Mouse (Mus musculus): ENCODE data around the gene Bcam. TPM values are rescaled to one million over a fixed set of nuclear protein-coding genes. Genes with fewer than 3 reads are reported as not detected.

The Bcam gene
- polyA plus RNA-seq, 1 experiment from 2014 or later = 59.7 TPM

- Histone ChIP-seq H3K27me3 (peaks cover 36% of the 10 kb centered on the region), H3K36me3 (peaks cover 10% of the 10 kb centered on the region; the same call in 1 of the 2 replicates), H3K4me3 (replicated peaks) (peak overlapping the region; percentile 50), H3K9ac (replicated peaks) (peak overlapping the region; percentile 71; the same call in 1 of the 2 replicates), H3K4me1 (replicated peaks) (peaks cover 32% of the 10 kb centered on the region), H3K4me2 (peak overlapping the region; percentile 82), H3K9me3 (no peaks in the 10 kb centered on the region), H3K27ac (no peak overlapping the region; the same call in 1 of the 2 replicates)
- WGBS = 20% methylated on average over 4 of the region's 4 CpGs
- ATAC-seq (ENCODE audit: insufficient number of reproducible peaks, insufficient read depth, low FRiP score, low TSS enrichment, low read depth) = no peak
Observed at GRCm38 (mm10) chr7:19769001-19769400, 1.8 kb downstream of the Bcam start.

- Histone ChIP-seq H3K9ac (replicated peaks) (no peak overlapping the region), H3K4me3 (replicated peaks) (no peak overlapping the region), H3K4me1 (replicated peaks) (peaks cover 32% of the 10 kb centered on the region), H3K4me2 (peak overlapping the region; percentile 82), H3K27me3 (peaks cover 36% of the 10 kb centered on the region), H3K27ac (no peak overlapping the region), H3K36me3 (peaks cover 15% of the 10 kb centered on the region; the same call in 1 of the 2 replicates), H3K9me3 (no peaks in the 10 kb centered on the region)
- 76% methylated on average over 14 of the region's 14 CpGs for WGBS
- no peak for ATAC-seq (ENCODE audit: insufficient number of reproducible peaks, insufficient read depth, low FRiP score, low TSS enrichment, low read depth)
Observed at GRCm38 (mm10) chr7:19768251-19768650, 2.6 kb downstream of the Bcam start.

GRCm38 (mm10) chr7:19764581-19764980, 6.2 kb downstream of the Bcam start:
- Histone ChIP-seq H3K9me3 (no peaks in the 10 kb centered on the region), H3K4me2 (no peak overlapping the region), H3K27ac (no peak overlapping the region), H3K27me3 (peaks cover 14% of the 10 kb centered on the region), H3K4me3 (replicated peaks) (no peak overlapping the region), H3K9ac (replicated peaks) (no peak overlapping the region), H3K4me1 (replicated peaks) (peaks cover 12% of the 10 kb centered on the region), H3K36me3 (peaks cover 15% of the 10 kb centered on the region; the same call in 1 of the 2 replicates)
- ATAC-seq (ENCODE audit: insufficient number of reproducible peaks, insufficient read depth, low FRiP score, low TSS enrichment, low read depth) = no peak
- 88% methylated on average over 9 of the region's 9 CpGs for WGBS

GRCm38 (mm10) chr7:19763829-19764477, 6.9 kb downstream of the Bcam start:
- Histone ChIP-seq H3K27me3 (peaks cover 8% of the 10 kb centered on the region), H3K4me1 (replicated peaks) (peaks cover 5% of the 10 kb centered on the region), H3K4me3 (replicated peaks) (no peak overlapping the region), H3K36me3 (peaks cover 15% of the 10 kb centered on the region; the same call in 1 of the 2 replicates), H3K9ac (replicated peaks) (no peak overlapping the region), H3K9me3 (no peaks in the 10 kb centered on the region), H3K4me2 (no peak overlapping the region), H3K27ac (no peak overlapping the region)
- no peak for ATAC-seq (ENCODE audit: insufficient number of reproducible peaks, insufficient read depth, low FRiP score, low TSS enrichment, low read depth)
- WGBS = 84% methylated on average over 13 of the region's 13 CpGs

GRCm38 (mm10) chr7:19762283-19762682, 8.5 kb downstream of the Bcam start:
- H3K4me3 ChIP-seq (replicated peaks) = no peak overlapping the region
- H3K4me1 ChIP-seq (replicated peaks) = no peaks in the 10 kb centered on the region
- H3K27ac ChIP-seq = no peak overlapping the region
- no peak for ATAC-seq (ENCODE audit: insufficient number of reproducible peaks, insufficient read depth, low FRiP score, low TSS enrichment, low read depth)
- 79% methylated on average over 11 of the region's 11 CpGs for WGBS
- peaks cover 22% of the 10 kb centered on the region; the same call in 1 of the 2 replicates for H3K36me3 ChIP-seq
- H3K9ac ChIP-seq (replicated peaks) = no peak overlapping the region
- H3K27me3 ChIP-seq = no peaks in the 10 kb centered on the region; the same call in 1 of the 2 replicates
- no peak overlapping the region for H3K4me2 ChIP-seq
- H3K9me3 ChIP-seq = no peaks in the 10 kb centered on the region

- Histone ChIP-seq H3K27ac (no peak overlapping the region), H3K9me3 (no peaks in the 10 kb centered on the region), H3K36me3 (peaks cover 22% of the 10 kb centered on the region), H3K4me1 (replicated peaks) (0 out of 2 replicates have a peak, but pooled peaks cover 8% of the 10 kb centered on the region), H3K4me3 (replicated peaks) (no peak overlapping the region), H3K4me2 (no peak overlapping the region), H3K9ac (replicated peaks) (no peak overlapping the region), H3K27me3 (no peaks in the 10 kb centered on the region)
- no peak for ATAC-seq (ENCODE audit: insufficient number of reproducible peaks, insufficient read depth, low FRiP score, low TSS enrichment, low read depth)
- 89% methylated on average over 13 of the region's 13 CpGs for WGBS
Observed at GRCm38 (mm10) chr7:19760021-19760420, 10.8 kb downstream of the Bcam start.

- H3K4me2 ChIP-seq = no peak overlapping the region
- ATAC-seq (ENCODE audit: insufficient number of reproducible peaks, insufficient read depth, low FRiP score, low TSS enrichment, low read depth) = no peak
- H3K4me1 ChIP-seq (replicated peaks) = 0 out of 2 replicates have a peak, but pooled peaks cover 8% of the 10 kb centered on the region
- H3K27me3 ChIP-seq = no peaks in the 10 kb centered on the region
- no peaks in the 10 kb centered on the region for H3K9me3 ChIP-seq
- WGBS = 89% methylated on average over 13 of the region's 13 CpGs
- H3K9ac ChIP-seq (replicated peaks) = no peak overlapping the region
- peaks cover 12% of the 10 kb centered on the region for H3K36me3 ChIP-seq
- no peak overlapping the region for H3K4me3 ChIP-seq (replicated peaks)
- H3K27ac ChIP-seq = no peak overlapping the region
Observed at GRCm38 (mm10) chr7:19758623-19759022, 12.2 kb downstream of the Bcam start.

GRCm38 (mm10) chr7:19755851-19756786, 14.7 kb downstream of the Bcam start:
- Histone ChIP-seq H3K27ac (no peak overlapping the region), H3K4me1 (replicated peaks) (0 out of 2 replicates have a peak, but pooled peaks cover 8% of the 10 kb centered on the region), H3K9ac (replicated peaks) (0 out of 2 replicates have a peak overlapping the region, but pooled peaks have one; percentile 23), H3K9me3 (no peaks in the 10 kb centered on the region), H3K27me3 (no peaks in the 10 kb centered on the region), H3K4me2 (no peak overlapping the region), H3K4me3 (replicated peaks) (no peak overlapping the region), H3K36me3 (peaks cover 11% of the 10 kb centered on the region; the same call in 1 of the 2 replicates)
- WGBS = 76% methylated on average over 23 of the region's 24 CpGs
- no peak for ATAC-seq (ENCODE audit: insufficient number of reproducible peaks, insufficient read depth, low FRiP score, low TSS enrichment, low read depth)

- ATAC-seq (ENCODE audit: insufficient number of reproducible peaks, insufficient read depth, low FRiP score, low TSS enrichment, low read depth) = no peak
- Histone ChIP-seq H3K27me3 (no peaks in the 10 kb centered on the region), H3K4me2 (no peak overlapping the region), H3K36me3 (peaks cover 11% of the 10 kb centered on the region; the same call in 1 of the 2 replicates), H3K9ac (replicated peaks) (no peak overlapping the region), H3K4me3 (replicated peaks) (no peak overlapping the region), H3K27ac (no peak overlapping the region), H3K9me3 (no peaks in the 10 kb centered on the region), H3K4me1 (replicated peaks) (peaks cover 14% of the 10 kb centered on the region)
- 93% methylated on average over 2 of the region's 2 CpGs for WGBS
Observed at GRCm38 (mm10) chr7:19755008-19755407, 15.8 kb downstream of the Bcam start.

- H3K4me2 ChIP-seq = no peak overlapping the region
- no peak overlapping the region for H3K27ac ChIP-seq
- no peaks in the 10 kb centered on the region for H3K27me3 ChIP-seq
- peaks cover 11% of the 10 kb centered on the region; the same call in 1 of the 2 replicates for H3K36me3 ChIP-seq
- no peak for ATAC-seq (ENCODE audit: insufficient number of reproducible peaks, insufficient read depth, low FRiP score, low TSS enrichment, low read depth)
- no peaks in the 10 kb centered on the region for H3K9me3 ChIP-seq
- no peak overlapping the region for H3K4me3 ChIP-seq (replicated peaks)
- no peak overlapping the region for H3K9ac ChIP-seq (replicated peaks)
- H3K4me1 ChIP-seq (replicated peaks) = peaks cover 14% of the 10 kb centered on the region
- 70% methylated on average over 1 of the region's 1 CpGs for WGBS
Observed at GRCm38 (mm10) chr7:19754065-19754464, 16.8 kb downstream of the Bcam start.

GRCm38 (mm10) chr7:19753587-19753986, 17.2 kb downstream of the Bcam start:
- WGBS = 85% methylated on average over 7 of the region's 7 CpGs
- peaks cover 7% of the 10 kb centered on the region; the same call in 1 of the 2 replicates for H3K36me3 ChIP-seq
- H3K9me3 ChIP-seq = no peaks in the 10 kb centered on the region
- no peak overlapping the region for H3K4me3 ChIP-seq (replicated peaks)
- H3K4me2 ChIP-seq = no peak overlapping the region
- peaks cover 14% of the 10 kb centered on the region for H3K4me1 ChIP-seq (replicated peaks)
- no peaks in the 10 kb centered on the region for H3K27me3 ChIP-seq
- no peak overlapping the region for H3K9ac ChIP-seq (replicated peaks)
- ATAC-seq (ENCODE audit: insufficient number of reproducible peaks, insufficient read depth, low FRiP score, low TSS enrichment, low read depth) = no peak
- no peak overlapping the region for H3K27ac ChIP-seq

Measured in limb, embryonic 12.5 days (tissue).